11 mouse cellular contexts compared by ENCODE assay signal in the genomic region with DNA sequence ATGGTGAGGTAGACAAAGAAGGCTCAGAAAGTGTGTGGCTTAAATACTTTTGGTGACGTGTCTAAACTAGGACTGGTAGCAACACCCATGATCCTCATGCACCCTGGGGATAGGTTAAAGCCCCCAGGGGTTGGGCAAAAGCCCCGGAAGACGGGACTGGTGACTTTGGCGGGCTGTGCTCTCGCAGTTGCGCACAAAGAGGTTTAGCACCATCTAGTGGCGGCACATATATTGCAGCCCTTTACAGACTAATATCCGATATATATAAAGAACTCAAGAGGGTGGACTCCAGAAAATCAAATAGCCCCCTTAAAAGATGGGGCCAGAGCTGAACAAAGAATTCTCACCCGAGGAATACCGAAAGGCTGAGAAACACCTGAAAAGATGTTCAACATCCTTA. TPM values are rescaled to one million over a fixed set of nuclear protein-coding genes. Genes with fewer than 3 reads are reported as not detected.
DNase-seq lines count a peak whose midpoint lies in the region; ATAC-seq lines count a peak whose summit lies in the region.
"Not testable (repeated sequence)": the region's sequence is repeated elsewhere in the genome, so short reads cannot be mapped to it uniquely, and the experiment has no call there.
"Had no signal": no experiment of that assay in that cellular context is flagged by ENCODE, and none has a peak within 500 bp of the region (broad histone marks: within the 10 kb centered on the region; RNA-seq: fewer than 3 reads in every experiment).

No protein-coding gene starts in this region.

- not testable (repeated sequence) for H3K9me3 ChIP-seq in hindbrain, embryonic 12.5 days (replicated peaks); lung, embryonic 16.5 days (ENCODE audit: control insufficient read depth, low read length)

- peak; percentile 69 for DNase-seq in NIH3T3 (ENCODE audit: low read depth)
- DNase-seq in cerebellum, adult 9-10 months, result peak; percentile 52
- DNase-seq in frontal cortex, postnatal 25 days (ENCODE audit: low spot score in 2 of 2), result peak; percentile 17 to 33
- peak; percentile 48 to 60 for DNase-seq in layer of hippocampus, postnatal 10 days (ENCODE audit: low spot score in 2 of 2)
- peak; percentile 76 for DNase-seq in retina, postnatal 1 day
- DNase-seq in thymus, postnatal 36 days, result peak; percentile 48 to 49

- WGBS in hindbrain, embryonic 12.5 days, result 1% methylated on average over 10 of the region's 10 CpGs
- under 1% methylated on average over 9 of the region's 10 CpGs for WGBS in lung, embryonic 16.5 days

- not testable (repeated sequence) for H3K36me3 ChIP-seq in hindbrain, embryonic 12.5 days; lung, embryonic 16.5 days (ENCODE audit: control insufficient read depth, insufficient read depth, low read length)

- H3K9ac ChIP-seq in hindbrain, embryonic 12.5 days; lung, embryonic 16.5 days (ENCODE audit: low read length): not testable (repeated sequence)

- H3K27ac ChIP-seq in hindbrain, embryonic 12.5 days; lung, embryonic 16.5 days (ENCODE audit: low read length): not testable (repeated sequence)

- not testable (repeated sequence) for H3K27me3 ChIP-seq in hindbrain, embryonic 12.5 days; lung, embryonic 16.5 days (ENCODE audit: control insufficient read depth, insufficient read depth, low read depth, low read length)

- ATAC-seq in hindbrain, embryonic 12.5 days (ENCODE audit: low FRiP score); lung, embryonic 16.5 days (ENCODE audit: low read depth): not testable (repeated sequence)

- H3K4me1 ChIP-seq in hindbrain, embryonic 12.5 days; lung, embryonic 16.5 days (replicated peaks; ENCODE audit: control insufficient read depth, insufficient read depth, low read length): not testable (repeated sequence)

- peak overlapping the region; percentile 30; the same call in 1 of the 2 replicates for H3K4me2 ChIP-seq in hindbrain, embryonic 12.5 days (replicated peaks)
- peak overlapping the region; percentile 34; the same call in 1 of the 2 replicates for H3K4me2 ChIP-seq in lung, embryonic 16.5 days (ENCODE audit: low read depth, low read length)

- H3K4me3 ChIP-seq in hindbrain, embryonic 12.5 days; lung, embryonic 16.5 days (ENCODE audit: low read length): not testable (repeated sequence)

RNA-seq across cellular contexts. Expression of gene Bpifb9b, which starts 12.3 kb away (rescaled TPM):
- not detected in 2 replicates for polyA plus RNA-seq in hindbrain, embryonic 12.5 days (2016; fragmentation: Nextera tagmentation; extraction: Ambion mirVana)
- total RNA-seq in layer of hippocampus, postnatal 10 days (2021), result not detected
- polyA plus RNA-seq in lung, embryonic 16.5 days (2015; fragmentation: Nextera tagmentation; extraction: Ambion mirVana), result not detected in 2 replicates
- total RNA-seq: adrenal gland, postnatal 4 days; gastrocnemius, postnatal 36 days had no signal
- polyA plus RNA-seq: liver, embryonic 16.5 days had no signal

RNA-seq across cellular contexts. Expression of gene Bpifb9a, which starts 37.1 kb away (rescaled TPM):
- polyA plus RNA-seq in hindbrain, embryonic 12.5 days (2016; fragmentation: Nextera tagmentation; extraction: Ambion mirVana), result not detected in 2 replicates
- not detected for total RNA-seq in layer of hippocampus, postnatal 10 days (2021)
- polyA plus RNA-seq in lung, embryonic 16.5 days (2015; fragmentation: Nextera tagmentation; extraction: Ambion mirVana), result not detected in 2 replicates
- total RNA-seq: adrenal gland, postnatal 4 days; gastrocnemius, postnatal 36 days had no signal
- polyA plus RNA-seq: liver, embryonic 16.5 days had no signal

Comparison
In these comparisons a context has a peak if more than half of its experiments do, and no peak if none do; other contexts are left out.
1. DNase-seq: peak in every context shown above with its lines; median percentile 76 in retina, postnatal 1 day; 69 in NIH3T3; 54 in layer of hippocampus, postnatal 10 days; 52 in cerebellum, adult 9-10 months; 48 in thymus, postnatal 36 days; 25 in frontal cortex, postnatal 25 days.